Mouse (Mus musculus) left cerebral cortex, postnatal 36 days (tissue): ENCODE data around the gene Gm36028. TPM values are rescaled to one million over a fixed set of nuclear protein-coding genes. Genes with fewer than 3 reads are reported as not detected.

Experiments used
- DNase-seq, 2 experiments: peaks; one replicate each; pipeline ENCODE4 v3.0.0; 2021 to 2022; ENCODE audit warnings: low spot score in 2 of 2, mixed read lengths in 1 of 2
- intact Hi-C: fragments of 180-260 bp; cut with DNase I; formaldehyde crosslinking; loops from one replicate; pipeline ENCODE4 v1.15.1; 2025
- total RNA-seq, 2 experiments: library from RNA; stranded (reverse); gene quantifications; 2 replicates each; pipeline ENCODE4 v1.2.3; 2021

Gene Gm36028
- total RNA-seq, 2 experiments from 2014 or later, result not detected

GRCm38 (mm10) chr16:37865841-37866240 lies 4.9 kb upstream of the Gm36028 start:
- intact Hi-C loops, result loop anchor here (5.0 kb wide), 2 partner anchors 54 to 76 kb away; no protein-coding TSS in a partner anchor

GRCm38 (mm10) chr16:37863876-37864275 lies 2.9 kb upstream of the Gm36028 start:
- no peak for DNase-seq
- intact Hi-C loops, result no loop called here

More at GRCm38 (mm10) chr16:37865841-37866240, 4.9 kb upstream of the Gm36028 start:
- no peak for DNase-seq

GRCm38 (mm10) chr16:37860213-37860612 lies 733 bp downstream of the Gm36028 start:
- DNase-seq, result no peak
- intact Hi-C loops, result no loop called here

- intact Hi-C loops, result no loop called here
- no peak for DNase-seq
Measured at GRCm38 (mm10) chr16:37857495-37857894, 3.5 kb downstream of the Gm36028 start.

- DNase-seq, result no peak
- intact Hi-C loops, result no loop called here
Measured at GRCm38 (mm10) chr16:37856327-37856726, 4.6 kb downstream of the Gm36028 start.

GRCm38 (mm10) chr16:37855583-37855982 lies 5.4 kb downstream of the Gm36028 start:
- intact Hi-C loops, result no loop called here
- no peak for DNase-seq

GRCm38 (mm10) chr16:37854593-37854992 lies 6.4 kb downstream of the Gm36028 start:
- DNase-seq, result no peak
- intact Hi-C loops, result no loop called here

- no peak for DNase-seq
- intact Hi-C loops, result no loop called here
Measured at GRCm38 (mm10) chr16:37854054-37854453, 6.9 kb downstream of the Gm36028 start.

GRCm38 (mm10) chr16:37853279-37853678 lies 7.7 kb downstream of the Gm36028 start:
- no peak for DNase-seq
- intact Hi-C loops, result no loop called here

GRCm38 (mm10) chr16:37851366-37851765 lies 9.6 kb downstream of the Gm36028 start:
- no peak for DNase-seq
- intact Hi-C loops, result no loop called here

GRCm38 (mm10) chr16:37847081-37847480 lies 13.9 kb downstream of the Gm36028 start:
- no peak for DNase-seq
- intact Hi-C loops, result no loop called here

GRCm38 (mm10) chr16:37845202-37845925 lies 15.6 kb downstream of the Gm36028 start:
- intact Hi-C loops, result no loop called here
- DNase-seq, result no peak

- intact Hi-C loops, result no loop called here
- no peak for DNase-seq
Measured at GRCm38 (mm10) chr16:37843740-37844139, 17.2 kb downstream of the Gm36028 start.

GRCm38 (mm10) chr16:37842439-37842838 lies 18.5 kb downstream of the Gm36028 start:
- no peak for DNase-seq
- intact Hi-C loops, result no loop called here

- intact Hi-C loops, result no loop called here
- no peak for DNase-seq
Measured at GRCm38 (mm10) chr16:37837571-37837970, 23.4 kb downstream of the Gm36028 start.

GRCm38 (mm10) chr16:37831041-37831440 lies 29.9 kb downstream of the Gm36028 start:
- intact Hi-C loops, result no loop called here
- no peak for DNase-seq

- intact Hi-C loops, result no loop called here
- no peak for DNase-seq
Measured at GRCm38 (mm10) chr16:37826286-37826685, 34.7 kb downstream of the Gm36028 start.

- DNase-seq, result peak in 1 of 2 experiments; percentile 38
- intact Hi-C loops, result no loop called here
Measured at GRCm38 (mm10) chr16:37824778-37825505, 36.0 kb downstream of the Gm36028 start.

- no peak for DNase-seq
- intact Hi-C loops, result no loop called here
Measured at GRCm38 (mm10) chr16:37823949-37824348, 37.0 kb downstream of the Gm36028 start.

GRCm38 (mm10) chr16:37817986-37818385 lies 43.0 kb downstream of the Gm36028 start:
- intact Hi-C loops, result no loop called here
- DNase-seq, result no peak
